Mouse (Mus musculus) regulatory T cell (primary cell): Measurements from ENCODE around the gene Stx6.

Source experiments
- in situ Hi-C: fragments of 300-600 bp; cut with MboI, MseI; formaldehyde crosslinking; loops from one replicate; pipeline ENCODE4 v1.15.1; 2025; ENCODE audit warnings: high pct_unique_total_duplicates

The Stx6 gene

GRCm38 (mm10) chr1:155253126-155253525 is 94.6 kb downstream of the Stx6 start:
- in situ Hi-C loops = no loop called here

GRCm38 (mm10) chr1:155254309-155254708 is 95.8 kb downstream of the Stx6 start:
- in situ Hi-C loops = no loop called here
